In the genomic region with DNA sequence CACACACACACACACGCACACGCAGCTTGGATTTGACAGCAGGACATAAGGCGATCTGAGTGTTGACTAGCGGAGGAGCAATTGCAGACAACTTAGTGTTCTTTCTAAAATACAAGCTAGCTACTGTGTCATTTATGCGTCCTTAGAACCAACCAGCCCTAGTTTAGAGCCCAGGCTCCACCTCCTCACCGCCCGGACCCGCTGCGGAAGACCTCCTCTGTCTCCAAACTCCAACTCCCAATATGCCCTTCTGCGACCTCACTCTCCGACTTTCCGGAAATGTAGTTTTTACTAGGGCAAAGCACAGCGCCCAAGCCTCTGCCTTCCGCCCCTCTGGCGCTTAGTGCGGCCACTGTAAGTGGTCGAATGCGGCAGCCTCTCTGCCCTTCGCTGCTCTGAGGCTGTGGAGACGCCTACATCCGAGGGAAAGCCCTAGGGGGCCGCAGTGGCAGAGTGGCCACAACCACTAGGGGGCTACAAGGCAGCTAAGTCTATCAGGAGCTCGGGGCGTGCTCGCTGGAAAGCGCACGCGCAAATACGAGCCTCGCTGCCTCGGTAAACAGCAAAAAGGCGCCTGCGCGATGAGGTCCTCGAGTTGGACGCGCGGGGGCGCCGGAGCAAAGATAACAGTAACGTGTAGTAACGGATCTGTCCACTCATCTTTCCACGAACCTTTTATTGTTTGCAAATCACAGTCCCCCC, we compare ENCODE assay signal across 8 mouse cellular contexts. TPM values are rescaled to one million over a fixed set of nuclear protein-coding genes. Genes with fewer than 3 reads are reported as not detected.
DNase-seq lines count a peak whose midpoint lies in the region; ATAC-seq and TF ChIP-seq lines count a peak whose summit lies in the region.

No protein-coding gene starts in this region.

- peaks cover 6% of the 10 kb centered on the region in 2 experiments for H3K4me1 ChIP-seq in MEL (ENCODE audit: control insufficient read depth in 1 of 2, insufficient read depth in 2 of 2, low read length in 2 of 2)
- peaks cover 15% of the 10 kb centered on the region for H3K4me1 ChIP-seq in cerebellum, adult 2 months (ENCODE audit: control insufficient read depth, insufficient read depth, low read length)
- H3K4me1 ChIP-seq in forebrain, postnatal 0 days (ENCODE audit: insufficient read depth): no peaks in the 10 kb centered on the region
- peaks cover 8% of the 10 kb centered on the region; the same call in 1 of the 2 replicates for H3K4me1 ChIP-seq in lung, embryonic 15.5 days

- peak in 1 of 2 experiments; percentile 58; a peak in 1 of 4 replicates for TF ChIP-seq EP300 in MEL (IDR thresholded peaks at IDR 0.05; ENCODE audit: low read depth in 1 of 2, low read length in 2 of 2)

- no peaks in the 10 kb centered on the region for H3K79me2 ChIP-seq in MEL (ENCODE audit: control insufficient read depth, insufficient read depth, low read length, poor library complexity)

- H3K27ac ChIP-seq in MEL (ENCODE audit: control insufficient read depth, low read depth, low read length): peak overlapping the region; percentile 84
- H3K27ac ChIP-seq in cerebellum, adult 2 months (ENCODE audit: insufficient read depth, low read length): peak overlapping the region; percentile 79
- H3K27ac ChIP-seq in forebrain, postnatal 0 days (ENCODE audit: low read depth, low read length): peak overlapping the region; percentile 82
- H3K27ac ChIP-seq in lung, embryonic 15.5 days: peak overlapping the region; percentile 99

- DNase-seq in MEL (ENCODE audit: low read depth, low spot score): peak; percentile 99
- peak; percentile 98 to 99 for DNase-seq in cerebellum, adult 2 months
- peak; percentile 100 for DNase-seq in forebrain, postnatal 0 days
- peak; percentile 97 for DNase-seq in heart, postnatal 4 days
- peak; percentile 96 to 99 for DNase-seq in layer of hippocampus, adult 8-10 months (ENCODE audit: low spot score in 2 of 2)
- peak; percentile 95 for DNase-seq in ovary, adult 18-20 months (ENCODE audit: low spot score)
- peak; percentile 99 for DNase-seq in thymus, postnatal 0 days (ENCODE audit: low spot score)

- H3K27me3 ChIP-seq in MEL (ENCODE audit: control insufficient read depth in 1 of 2, insufficient read depth in 2 of 2, low read length in 2 of 2): no peaks in the 10 kb centered on the region
- H3K27me3 ChIP-seq in cerebellum, adult 2 months (ENCODE audit: control insufficient read depth, insufficient read depth, low read length): no peaks in the 10 kb centered on the region
- no peaks in the 10 kb centered on the region for H3K27me3 ChIP-seq in forebrain, postnatal 0 days (ENCODE audit: insufficient read depth, low read length)
- H3K27me3 ChIP-seq in lung, embryonic 15.5 days: no peaks in the 10 kb centered on the region

- H3K9me3 ChIP-seq in MEL (replicated peaks; ENCODE audit: insufficient read depth, low read length): no peaks in the 10 kb centered on the region
- no peaks in the 10 kb centered on the region for H3K9me3 ChIP-seq in forebrain, postnatal 0 days (ENCODE audit: low read length)
- no peaks in the 10 kb centered on the region for H3K9me3 ChIP-seq in lung, embryonic 15.5 days

- peak; percentile 44 for TF ChIP-seq RAD21 in MEL (IDR thresholded peaks at IDR 0.05; ENCODE audit: low read depth, low read length)

- peak; percentile 64 to 81 (median 75) for TF ChIP-seq CTCF in MEL (IDR thresholded peaks at IDR 0.05 in 2 of 3, conservative IDR thresholded peaks at IDR 0.05 in 1 of 3; ENCODE audit: control insufficient read depth in 1 of 3, insufficient read depth in 1 of 3, low read depth in 2 of 3, low read length in 3 of 3, poor library complexity in 1 of 3, severe bottlenecking in 1 of 3)
- TF ChIP-seq CTCF in cerebellum, adult 2 months (IDR thresholded peaks at IDR 0.05; ENCODE audit: borderline replicate concordance, insufficient read depth, low read depth, low read length): peak; percentile 80
- peak; percentile 98 for TF ChIP-seq CTCF in forebrain, postnatal 0 days (IDR thresholded peaks at IDR 0.05; ENCODE audit: low read depth)

- H3K9ac ChIP-seq in MEL (ENCODE audit: control insufficient read depth, low read depth, low read length, poor library complexity, severe bottlenecking): peak overlapping the region; percentile 77
- H3K9ac ChIP-seq in forebrain, postnatal 0 days: peak overlapping the region; percentile 58
- H3K9ac ChIP-seq in lung, embryonic 15.5 days: peak overlapping the region; percentile 62

- WGBS in cerebellum, adult 2 months: under 1% methylated on average over 43 of the region's 43 CpGs
- WGBS in forebrain, postnatal 0 days: under 1% methylated on average over 43 of the region's 43 CpGs
- WGBS in lung, embryonic 15.5 days: under 1% methylated on average over 43 of the region's 43 CpGs

- H3K36me3 ChIP-seq in MEL (ENCODE audit: control insufficient read depth in 1 of 2, insufficient read depth in 2 of 2, low read length in 2 of 2): peaks cover 0 to 3% of the 10 kb centered on the region in 2 experiments; a peak in 1 of 4 replicates
- no peaks in the 10 kb centered on the region for H3K36me3 ChIP-seq in forebrain, postnatal 0 days (ENCODE audit: insufficient read depth)
- H3K36me3 ChIP-seq in lung, embryonic 15.5 days: no peaks in the 10 kb centered on the region

- ATAC-seq in forebrain, postnatal 0 days: peak; percentile 98
- peak; percentile 98 for ATAC-seq in lung, embryonic 15.5 days (ENCODE audit: borderline replicate concordance, extremely low read depth, low FRiP score, low TSS enrichment)

- peak overlapping the region; percentile 55 for H3K4me2 ChIP-seq in forebrain, postnatal 0 days (ENCODE audit: low read depth)
- H3K4me2 ChIP-seq in lung, embryonic 15.5 days: peak overlapping the region; percentile 65

- TF ChIP-seq POLR2A in MEL (IDR thresholded peaks at IDR 0.05; ENCODE audit: control insufficient read depth in 1 of 2, insufficient read depth in 1 of 2, low read depth in 1 of 2, low read length in 2 of 2, poor library complexity in 1 of 2): peak; percentile 55 to 77; a peak in 2 of 4 replicates
- TF ChIP-seq POLR2A in cerebellum, adult 2 months (IDR thresholded peaks at IDR 0.05; ENCODE audit: borderline replicate concordance, insufficient read depth, low read length): peak; percentile 77; the same call in 1 of the 2 replicates

- peak overlapping the region; percentile 58 to 70 for H3K4me3 ChIP-seq in MEL (ENCODE audit: control insufficient read depth in 1 of 2, insufficient read depth in 1 of 2, low read depth in 2 of 2, low read length in 2 of 2)
- H3K4me3 ChIP-seq in cerebellum, adult 2 months (replicated peaks; ENCODE audit: insufficient read depth, low read depth, low read length): peak overlapping the region; percentile 80
- peak overlapping the region; percentile 48 for H3K4me3 ChIP-seq in forebrain, postnatal 0 days (ENCODE audit: low read depth, low read length)
- H3K4me3 ChIP-seq in lung, embryonic 15.5 days: peak overlapping the region; percentile 59

TF ChIP-seq in MEL, 35 proteins besides CTCF, POLR2A, EP300 and RAD21 (continues in another document):
- peak; percentile 40; the same call in 1 of the 2 replicates for TF ChIP-seq TCF12 (IDR thresholded peaks at IDR 0.05; ENCODE audit: low read depth, low read length)
- TF ChIP-seq TAL1 (IDR thresholded peaks at IDR 0.05; ENCODE audit: low read length): no peak
- TF ChIP-seq ZNF384 (IDR thresholded peaks at IDR 0.05; ENCODE audit: low read depth, low read length): no peak
- TF ChIP-seq TBP (IDR thresholded peaks at IDR 0.05; ENCODE audit: low read depth, low read length): peak; percentile 76
- TF ChIP-seq SIN3A (IDR thresholded peaks at IDR 0.05; ENCODE audit: low read length): peak; percentile 87
- TF ChIP-seq HCFC1 (IDR thresholded peaks at IDR 0.05; ENCODE audit: low read depth, low read length): peak; percentile 94
- TF ChIP-seq SMC3 (IDR thresholded peaks at IDR 0.05; ENCODE audit: low read depth, low read length): peak; percentile 44; the same call in 1 of the 2 replicates

RNA-seq across cellular contexts. Expression of gene Stard10, which starts 6.4 kb away (rescaled TPM):
- 6.6 and 9.3 TPM in 2 replicates for total RNA-seq in MEL (2012; rRNA removed)
- polyA plus RNA-seq in MEL (2012; ENCODE audit: insufficient read depth in 1 of 2, insufficient read length in 2 of 2, low read depth in 1 of 2, low replicate concordance in 2 of 2, missing spikeins in 1 of 2): 10 to 100 TPM in 1 of 2 experiments, not detected in 1; 17.9 TPM
- polyA plus RNA-seq in cerebellum, adult 2 months (2012; rRNA removed): 119 and 123 TPM in 2 replicates
- 17.3 and 24.5 TPM in 2 replicates for total RNA-seq in forebrain, postnatal 0 days (2014; rRNA removed)
- polyA plus RNA-seq in forebrain, postnatal 0 days (2015; fragmentation: Nextera tagmentation; extraction: Ambion mirVana): 11.0 and 12.2 TPM in 2 replicates
- 10 to 100 TPM; 45.6 to 53.6 TPM for total RNA-seq in heart, postnatal 4 days (2021)
- 10 to 100 TPM; 25.3 to 28.8 (median 27.2) TPM for total RNA-seq in layer of hippocampus, adult 8-10 months (2022)
- polyA plus RNA-seq in lung, embryonic 15.5 days (2015; fragmentation: Nextera tagmentation; extraction: Ambion mirVana): 41.2 and 45.9 TPM in 2 replicates
- 12.3 and 14.6 TPM in 2 replicates for polyA plus RNA-seq in thymus, postnatal 0 days (2015; fragmentation: Nextera tagmentation; extraction: Ambion mirVana)

RNA-seq across cellular contexts. Expression of gene Atg16l2, which starts 8.4 kb away (rescaled TPM):
- 7.1 and 7.9 TPM in 2 replicates for total RNA-seq in MEL (2012; rRNA removed)
- polyA plus RNA-seq in MEL (2012; ENCODE audit: insufficient read depth in 1 of 2, insufficient read length in 2 of 2, low read depth in 1 of 2, low replicate concordance in 2 of 2, missing spikeins in 1 of 2): 1 to 10 TPM in 1 of 2 experiments, not detected in 1; 8.8 TPM
- polyA plus RNA-seq in cerebellum, adult 2 months (2012; rRNA removed): 60.5 and 62.6 TPM in 2 replicates
- total RNA-seq in forebrain, postnatal 0 days (2014; rRNA removed): 35.3 and 51.9 TPM in 2 replicates
- 13.9 and 21.6 TPM in 2 replicates for polyA plus RNA-seq in forebrain, postnatal 0 days (2015; fragmentation: Nextera tagmentation; extraction: Ambion mirVana)
- total RNA-seq in heart, postnatal 4 days (2021): 10 to 100 TPM; 13.0 to 16.0 TPM
- total RNA-seq in layer of hippocampus, adult 8-10 months (2022): 10 to 100 TPM; 45.2 to 54.5 (median 48.5) TPM
- 16.2 and 18.3 TPM in 2 replicates for polyA plus RNA-seq in lung, embryonic 15.5 days (2015; fragmentation: Nextera tagmentation; extraction: Ambion mirVana)
- 28.5 and 29.7 TPM in 2 replicates for polyA plus RNA-seq in thymus, postnatal 0 days (2015; fragmentation: Nextera tagmentation; extraction: Ambion mirVana)

RNA-seq across cellular contexts. Expression of gene Arap1, which starts 37.4 kb away (rescaled TPM):
- 13.6 and 14.6 TPM in 2 replicates for total RNA-seq in MEL (2012; rRNA removed)
- polyA plus RNA-seq in MEL (2012; ENCODE audit: insufficient read depth in 1 of 2, insufficient read length in 2 of 2, low read depth in 1 of 2, low replicate concordance in 2 of 2, missing spikeins in 1 of 2): 10 to 100 TPM in 1 of 2 experiments, not detected in 1; 27.1 TPM
- 41.8 and 44.8 TPM in 2 replicates for polyA plus RNA-seq in cerebellum, adult 2 months (2012; rRNA removed)
- total RNA-seq in forebrain, postnatal 0 days (2014; rRNA removed): 14.3 and 15.8 TPM in 2 replicates
- 8.0 and 10.5 TPM in 2 replicates for polyA plus RNA-seq in forebrain, postnatal 0 days (2015; fragmentation: Nextera tagmentation; extraction: Ambion mirVana)
- 10 to 100 TPM; 44.5 to 44.8 TPM for total RNA-seq in heart, postnatal 4 days (2021)
- total RNA-seq in layer of hippocampus, adult 8-10 months (2022): 10 to 100 TPM; 18.0 to 32.8 (median 26.4) TPM
- polyA plus RNA-seq in lung, embryonic 15.5 days (2015; fragmentation: Nextera tagmentation; extraction: Ambion mirVana): 105 and 109 TPM in 2 replicates
- polyA plus RNA-seq in thymus, postnatal 0 days (2015; fragmentation: Nextera tagmentation; extraction: Ambion mirVana): 31.1 and 34.4 TPM in 2 replicates

Comparison
In these comparisons a context has a peak if more than half of its experiments do, and no peak if none do; other contexts are left out.
1. Peak in every context shown above with its lines: DNase-seq, ATAC-seq, H3K4me3 ChIP-seq and H3K27ac ChIP-seq.